Mouse (Mus musculus): ENCODE measurements around the gene Caln1. TPM values are rescaled to one million over a fixed set of nuclear protein-coding genes. Genes with fewer than 3 reads are reported as not detected.

Caln1 gene
- polyA plus RNA-seq, 1 experiment from 2014 or later = 0.25 TPM

- ATAC-seq (ENCODE audit: extremely low read depth, insufficient number of reproducible peaks, low FRiP score, low TSS enrichment) = no peak
- WGBS = 68% methylated on average over 5 of the region's 5 CpGs
Observed at GRCm38 (mm10) chr5:130547496-130547895, 178.2 kb downstream of the Caln1 start.

GRCm38 (mm10) chr5:130553916-130554315 is 184.7 kb downstream of the Caln1 start:
- Histone ChIP-seq H3K9ac (no peak overlapping the region), H3K9me3 (no peaks in the 10 kb centered on the region), H3K27ac (replicated peaks) (no peak overlapping the region), H3K4me2 (no peak overlapping the region), H3K36me3 (no peaks in the 10 kb centered on the region), H3K27me3 (replicated peaks) (no peaks in the 10 kb centered on the region), H3K4me1 (no peaks in the 10 kb centered on the region), H3K4me3 (no peak overlapping the region)
- WGBS = 50% methylated on average over 4 of the region's 4 CpGs
- no peak for ATAC-seq (ENCODE audit: extremely low read depth, insufficient number of reproducible peaks, low FRiP score, low TSS enrichment)

More at GRCm38 (mm10) chr5:130547496-130547895, 178.2 kb downstream of the Caln1 start:
- Histone ChIP-seq H3K27ac (replicated peaks) (no peak overlapping the region), H3K4me2 (no peak overlapping the region), H3K4me3 (no peak overlapping the region), H3K9ac (no peak overlapping the region), H3K9me3 (no peaks in the 10 kb centered on the region), H3K27me3 (replicated peaks) (no peaks in the 10 kb centered on the region), H3K4me1 (no peaks in the 10 kb centered on the region), H3K36me3 (no peaks in the 10 kb centered on the region)

GRCm38 (mm10) chr5:130563146-130563545 is 193.9 kb downstream of the Caln1 start:
- ATAC-seq (ENCODE audit: extremely low read depth, insufficient number of reproducible peaks, low FRiP score, low TSS enrichment) = no peak
- 64% methylated on average over 3 of the region's 3 CpGs for whole genome bisulfite sequencing
- H3K9ac ChIP-seq = no peak overlapping the region
- no peak overlapping the region for H3K4me3 ChIP-seq
- H3K27ac ChIP-seq (replicated peaks) = no peak overlapping the region
- no peak overlapping the region for H3K4me2 ChIP-seq
- H3K9me3 ChIP-seq = 0 out of 2 replicates have a peak, but pooled peaks cover 5% of the 10 kb centered on the region
- no peaks in the 10 kb centered on the region for H3K36me3 ChIP-seq
- H3K4me1 ChIP-seq = no peaks in the 10 kb centered on the region
- no peaks in the 10 kb centered on the region for H3K27me3 ChIP-seq (replicated peaks)

- H3K27ac ChIP-seq (replicated peaks) = no peak overlapping the region
- no peak for ATAC-seq (ENCODE audit: extremely low read depth, insufficient number of reproducible peaks, low FRiP score, low TSS enrichment)
- H3K4me3 ChIP-seq = no peak overlapping the region
- 80% methylated on average over 3 of the region's 3 CpGs for WGBS
- no peak overlapping the region for H3K9ac ChIP-seq
- H3K36me3 ChIP-seq = no peaks in the 10 kb centered on the region
- no peaks in the 10 kb centered on the region for H3K27me3 ChIP-seq (replicated peaks)
- H3K4me2 ChIP-seq = no peak overlapping the region
- peaks cover 9% of the 10 kb centered on the region; the same call in 1 of the 2 replicates for H3K9me3 ChIP-seq
- no peaks in the 10 kb centered on the region for H3K4me1 ChIP-seq
Observed at GRCm38 (mm10) chr5:130566002-130566401, 196.7 kb downstream of the Caln1 start.

GRCm38 (mm10) chr5:130577581-130577980 is 208.3 kb downstream of the Caln1 start:
- no peak overlapping the region for H3K27ac ChIP-seq (replicated peaks)
- H3K9ac ChIP-seq = no peak overlapping the region
- no peak for ATAC-seq (ENCODE audit: extremely low read depth, insufficient number of reproducible peaks, low FRiP score, low TSS enrichment)
- H3K4me1 ChIP-seq = no peaks in the 10 kb centered on the region
- H3K4me2 ChIP-seq = no peak overlapping the region
- H3K9me3 ChIP-seq = no peaks in the 10 kb centered on the region
- H3K27me3 ChIP-seq (replicated peaks) = no peaks in the 10 kb centered on the region
- H3K4me3 ChIP-seq = no peak overlapping the region
- H3K36me3 ChIP-seq = no peaks in the 10 kb centered on the region
- 66% methylated on average over 2 of the region's 2 CpGs for WGBS

GRCm38 (mm10) chr5:130584042-130584441 is 214.8 kb downstream of the Caln1 start:
- 71% methylated on average over 3 of the region's 3 CpGs for WGBS
- peaks cover 14% of the 10 kb centered on the region; the same call in 1 of the 2 replicates for H3K9me3 ChIP-seq
- H3K4me3 ChIP-seq = no peak overlapping the region
- H3K27ac ChIP-seq (replicated peaks) = no peak overlapping the region
- no peak for ATAC-seq (ENCODE audit: extremely low read depth, insufficient number of reproducible peaks, low FRiP score, low TSS enrichment)
- no peaks in the 10 kb centered on the region for H3K4me1 ChIP-seq
- H3K27me3 ChIP-seq (replicated peaks) = no peaks in the 10 kb centered on the region
- H3K36me3 ChIP-seq = no peaks in the 10 kb centered on the region
- H3K9ac ChIP-seq = no peak overlapping the region
- no peak overlapping the region for H3K4me2 ChIP-seq

- Histone ChIP-seq H3K4me2 (no peak overlapping the region), H3K36me3 (no peaks in the 10 kb centered on the region), H3K4me3 (no peak overlapping the region), H3K27ac (replicated peaks) (no peak overlapping the region), H3K9ac (no peak overlapping the region), H3K4me1 (no peaks in the 10 kb centered on the region), H3K27me3 (replicated peaks) (no peaks in the 10 kb centered on the region), H3K9me3 (peaks cover 24% of the 10 kb centered on the region; the same call in 1 of the 2 replicates)
- ATAC-seq (ENCODE audit: extremely low read depth, insufficient number of reproducible peaks, low FRiP score, low TSS enrichment) = no peak
- 78% methylated on average over 4 of the region's 4 CpGs for WGBS
Observed at GRCm38 (mm10) chr5:130586257-130586656, 217.0 kb downstream of the Caln1 start.

- no peak overlapping the region for H3K27ac ChIP-seq (replicated peaks)
- WGBS = 74% methylated on average over 6 of the region's 6 CpGs
- H3K9ac ChIP-seq = no peak overlapping the region
- no peak overlapping the region for H3K4me2 ChIP-seq
- no peaks in the 10 kb centered on the region for H3K4me1 ChIP-seq
- no peak for ATAC-seq (ENCODE audit: extremely low read depth, insufficient number of reproducible peaks, low FRiP score, low TSS enrichment)
- H3K36me3 ChIP-seq = no peaks in the 10 kb centered on the region
- H3K4me3 ChIP-seq = no peak overlapping the region
- H3K9me3 ChIP-seq = peaks cover 11% of the 10 kb centered on the region; the same call in 1 of the 2 replicates
- H3K27me3 ChIP-seq (replicated peaks) = no peaks in the 10 kb centered on the region
Observed at GRCm38 (mm10) chr5:130596541-130596940, 227.3 kb downstream of the Caln1 start.

GRCm38 (mm10) chr5:130613657-130614056 is 244.4 kb downstream of the Caln1 start:
- Histone ChIP-seq H3K9ac (no peak overlapping the region), H3K27ac (replicated peaks) (no peak overlapping the region), H3K9me3 (peaks cover 4% of the 10 kb centered on the region; the same call in 1 of the 2 replicates), H3K4me1 (no peaks in the 10 kb centered on the region), H3K4me2 (no peak overlapping the region), H3K36me3 (no peaks in the 10 kb centered on the region), H3K4me3 (no peak overlapping the region), H3K27me3 (replicated peaks) (no peaks in the 10 kb centered on the region)
- WGBS = 68% methylated on average over 3 of the region's 3 CpGs
- ATAC-seq (ENCODE audit: extremely low read depth, insufficient number of reproducible peaks, low FRiP score, low TSS enrichment) = no peak

- Histone ChIP-seq H3K27me3 (replicated peaks) (no peaks in the 10 kb centered on the region), H3K4me1 (no peaks in the 10 kb centered on the region), H3K9me3 (peaks cover 8% of the 10 kb centered on the region; the same call in 1 of the 2 replicates), H3K4me3 (no peak overlapping the region), H3K36me3 (no peaks in the 10 kb centered on the region), H3K9ac (no peak overlapping the region), H3K4me2 (no peak overlapping the region), H3K27ac (replicated peaks) (no peak overlapping the region)
- 67% methylated on average over 3 of the region's 3 CpGs for WGBS
- ATAC-seq (ENCODE audit: extremely low read depth, insufficient number of reproducible peaks, low FRiP score, low TSS enrichment) = no peak
Observed at GRCm38 (mm10) chr5:130614209-130614608, 245.0 kb downstream of the Caln1 start.

GRCm38 (mm10) chr5:130620060-130620459 is 250.8 kb downstream of the Caln1 start:
- ATAC-seq (ENCODE audit: extremely low read depth, insufficient number of reproducible peaks, low FRiP score, low TSS enrichment) = no peak
- H3K9ac ChIP-seq = no peak overlapping the region

GRCm38 (mm10) chr5:130623206-130623605 is 254.0 kb downstream of the Caln1 start:
- 18% methylated on average over 5 of the region's 5 CpGs for WGBS
- Histone ChIP-seq H3K36me3 (no peaks in the 10 kb centered on the region), H3K9ac (no peak overlapping the region), H3K9me3 (peaks cover 14% of the 10 kb centered on the region; the same call in 1 of the 2 replicates), H3K4me3 (no peak overlapping the region), H3K4me2 (no peak overlapping the region), H3K27ac (replicated peaks) (peak overlapping the region; percentile 50; the same call in 1 of the 2 replicates), H3K4me1 (peaks cover 12% of the 10 kb centered on the region; the same call in 1 of the 2 replicates), H3K27me3 (replicated peaks) (no peaks in the 10 kb centered on the region)
- ATAC-seq (ENCODE audit: extremely low read depth, insufficient number of reproducible peaks, low FRiP score, low TSS enrichment) = peak; percentile 66; the same call in 1 of the 2 replicates

More at GRCm38 (mm10) chr5:130620060-130620459, 250.8 kb downstream of the Caln1 start:
- Histone ChIP-seq H3K27ac (replicated peaks) (no peak overlapping the region), H3K36me3 (no peaks in the 10 kb centered on the region), H3K27me3 (replicated peaks) (no peaks in the 10 kb centered on the region), H3K4me1 (peaks cover 12% of the 10 kb centered on the region; the same call in 1 of the 2 replicates), H3K9me3 (peaks cover 11% of the 10 kb centered on the region; the same call in 1 of the 2 replicates), H3K4me3 (no peak overlapping the region), H3K4me2 (no peak overlapping the region)
- 70% methylated on average over 7 of the region's 7 CpGs for WGBS
